Mouse (Mus musculus) erythroid progenitor cell, adult 5-6 weeks (primary cell): ENCODE data around the gene Cd300ld5. TPM values are rescaled to one million over a fixed set of nuclear protein-coding genes. Genes with fewer than 3 reads are reported as not detected.
"Not testable (repeated sequence)": the region's sequence is repeated elsewhere in the genome, so short reads cannot be mapped to it uniquely, and the experiment has no call there.

Source experiments
- ATAC-seq: replicated peaks from 2 replicates; pipeline ENCODE4 v1.8.0; 2016; ENCODE audit warnings: moderate number of reproducible peaks, mild to moderate bottlenecking, moderate TSS enrichment, inconsistent platforms; ENCODE audit not compliant: poor library complexity, low FRiP score, severe bottlenecking
- total RNA-seq, 2 experiments: library from RNA; stranded (forward) in 1 of 2; stranded (reverse) in 1 of 2; fragments of 150-400 nt in 1 of 2; fragments of 186-747, 209-891 nt in 1 of 2; gene quantifications; 2 replicates each; pipeline versions ENCODE4 v1.2.3 to v1.2.4; 2015 to 2017; ENCODE audit warnings: low replicate concordance in 2 of 2

The Cd300ld5 gene
- total RNA-seq (2015; ENCODE audit: low replicate concordance) = 5.8 and 11.7 TPM in 2 replicates
- total RNA-seq (2017; ENCODE audit: low replicate concordance) = not detected in 2 replicates

GRCm38 (mm10) chr11:115037669-115038068 lies at the start of gene Cd300ld5:
Gene Cd300ld5 (minus strand): TSS chr11:115037769.
- ATAC-seq = not testable (repeated sequence)

GRCm38 (mm10) chr11:115086213-115086612 lies 48.6 kb upstream of the Cd300ld5 start:
- no peak for ATAC-seq

- no peak for ATAC-seq
Observed at GRCm38 (mm10) chr11:115085064-115085463, 47.5 kb upstream of the Cd300ld5 start.

GRCm38 (mm10) chr11:115084595-115084994 lies 47.0 kb upstream of the Cd300ld5 start:
- ATAC-seq = no peak

GRCm38 (mm10) chr11:115083376-115084139 lies 46.0 kb upstream of the Cd300ld5 start:
- ATAC-seq = peak; percentile 59; the same call in 1 of the 2 replicates

- ATAC-seq = no peak
Observed at GRCm38 (mm10) chr11:115082196-115082595, 44.6 kb upstream of the Cd300ld5 start.

- no peak for ATAC-seq
Observed at GRCm38 (mm10) chr11:115081373-115081772, 43.8 kb upstream of the Cd300ld5 start.

GRCm38 (mm10) chr11:115080886-115081285 lies 43.3 kb upstream of the Cd300ld5 start:
- 0 out of 2 replicates have a peak, but pooled peaks have one; percentile 15 for ATAC-seq

- no peak for ATAC-seq
Observed at GRCm38 (mm10) chr11:115078680-115079079, 41.1 kb upstream of the Cd300ld5 start.

- ATAC-seq = no peak
Observed at GRCm38 (mm10) chr11:115077436-115077835, 39.9 kb upstream of the Cd300ld5 start.

- ATAC-seq = no peak
Observed at GRCm38 (mm10) chr11:115075859-115076258, 38.3 kb upstream of the Cd300ld5 start.

- no peak for ATAC-seq
Observed at GRCm38 (mm10) chr11:115075407-115075806, 37.8 kb upstream of the Cd300ld5 start.

GRCm38 (mm10) chr11:115073002-115073401 lies 35.4 kb upstream of the Cd300ld5 start:
- no peak for ATAC-seq

- ATAC-seq = no peak
Observed at GRCm38 (mm10) chr11:115071631-115072294, 34.2 kb upstream of the Cd300ld5 start.

- no peak for ATAC-seq
Observed at GRCm38 (mm10) chr11:115071015-115071551, 33.5 kb upstream of the Cd300ld5 start.

- ATAC-seq = no peak
Observed at GRCm38 (mm10) chr11:115066768-115067167, 29.2 kb upstream of the Cd300ld5 start.

- ATAC-seq = no peak
Observed at GRCm38 (mm10) chr11:115062077-115062476, 24.5 kb upstream of the Cd300ld5 start, which contains the start of gene Cd300e. Gene Cd300e (minus strand): TSS chr11:115062177.

GRCm38 (mm10) chr11:115059797-115060196 lies 22.2 kb upstream of the Cd300ld5 start:
- no peak for ATAC-seq

- ATAC-seq = no peak
Observed at GRCm38 (mm10) chr11:115058701-115059100, 21.1 kb upstream of the Cd300ld5 start.

- ATAC-seq = no peak
Observed at GRCm38 (mm10) chr11:115054537-115054936, 17.0 kb upstream of the Cd300ld5 start.

GRCm38 (mm10) chr11:115052991-115053390 lies 15.4 kb upstream of the Cd300ld5 start:
- ATAC-seq = no peak
